Mouse (Mus musculus): ENCODE data around the gene Osbpl9. TPM values are rescaled to one million over a fixed set of nuclear protein-coding genes. Genes with fewer than 3 reads are reported as not detected.

Osbpl9 gene
- not detected in 2 replicates for polyA plus RNA-seq (2012; ENCODE audit: insufficient read depth, insufficient read length, low replicate concordance, missing spikeins)

GRCm38 (mm10) chr4:109201582-109202424 is at the start of gene Osbpl9:
Osbpl9 (minus strand) TSS chr4:109202272.
- Histone ChIP-seq H3K4me1 (ENCODE audit: control insufficient read depth, insufficient read depth, low read length) (0 out of 2 replicates have a peak, but pooled peaks cover 3% of the 10 kb centered on the region), H3K4me3 (ENCODE audit: insufficient read depth, low read depth, low read length) (peak within 1 kb of the TSS; percentile 64), H3K27ac (ENCODE audit: insufficient read depth, low read depth, low read length) (peak within 1 kb of the TSS; percentile 70)
- WGBS: under 1% methylated on average over 59 of the region's 59 CpGs
- TF ChIP-seq CTCF (IDR thresholded peaks at IDR 0.05; ENCODE audit: insufficient read depth, low read depth, low read length) (no peak), POLR2A (IDR thresholded peaks at IDR 0.05; ENCODE audit: insufficient read depth, low read depth, low read length) (peak; percentile 60)

GRCm38 (mm10) chr4:109251605-109252004 is 49.5 kb upstream of the Osbpl9 start:
- Histone ChIP-seq H3K4me1 (ENCODE audit: control insufficient read depth, insufficient read depth, low read length) (no peaks in the 10 kb centered on the region), H3K4me3 (ENCODE audit: insufficient read depth, low read depth, low read length) (no peak overlapping the region), H3K27ac (ENCODE audit: insufficient read depth, low read depth, low read length) (no peak overlapping the region)
- TF ChIP-seq CTCF (IDR thresholded peaks at IDR 0.05; ENCODE audit: insufficient read depth, low read depth, low read length): no peak
- no peak for TF ChIP-seq POLR2A (IDR thresholded peaks at IDR 0.05; ENCODE audit: insufficient read depth, low read depth, low read length)
- WGBS: 44% methylated on average over 3 of the region's 3 CpGs

- Histone ChIP-seq H3K4me1 (ENCODE audit: control insufficient read depth, insufficient read depth, low read length) (no peaks in the 10 kb centered on the region), H3K4me3 (ENCODE audit: insufficient read depth, low read depth, low read length) (no peak overlapping the region), H3K27ac (ENCODE audit: insufficient read depth, low read depth, low read length) (no peak overlapping the region)
- 85% methylated on average over 6 of the region's 6 CpGs for WGBS
- no peak for TF ChIP-seq POLR2A (IDR thresholded peaks at IDR 0.05; ENCODE audit: insufficient read depth, low read depth, low read length)
- TF ChIP-seq CTCF (IDR thresholded peaks at IDR 0.05; ENCODE audit: insufficient read depth, low read depth, low read length): no peak
Observed at GRCm38 (mm10) chr4:109245016-109245620, 43.0 kb upstream of the Osbpl9 start.

- 89% methylated on average over 7 of the region's 7 CpGs for WGBS
- TF ChIP-seq CTCF (IDR thresholded peaks at IDR 0.05; ENCODE audit: insufficient read depth, low read depth, low read length) (no peak), POLR2A (IDR thresholded peaks at IDR 0.05; ENCODE audit: insufficient read depth, low read depth, low read length) (no peak)
Observed at GRCm38 (mm10) chr4:109244506-109244905, 42.4 kb upstream of the Osbpl9 start.

GRCm38 (mm10) chr4:109241934-109242333 is 39.9 kb upstream of the Osbpl9 start:
- H3K4me1 ChIP-seq (ENCODE audit: control insufficient read depth, insufficient read depth, low read length): peaks cover 5% of the 10 kb centered on the region; the same call in 1 of the 2 replicates
- 64% methylated on average over 4 of the region's 4 CpGs for WGBS
- no peak overlapping the region for H3K4me3 ChIP-seq (ENCODE audit: insufficient read depth, low read depth, low read length)
- TF ChIP-seq CTCF (IDR thresholded peaks at IDR 0.05; ENCODE audit: insufficient read depth, low read depth, low read length) (no peak), POLR2A (IDR thresholded peaks at IDR 0.05; ENCODE audit: insufficient read depth, low read depth, low read length) (no peak)
- no peak overlapping the region for H3K27ac ChIP-seq (ENCODE audit: insufficient read depth, low read depth, low read length)

More at GRCm38 (mm10) chr4:109244506-109244905, 42.4 kb upstream of the Osbpl9 start:
- Histone ChIP-seq H3K27ac (ENCODE audit: insufficient read depth, low read depth, low read length) (no peak overlapping the region), H3K4me3 (ENCODE audit: insufficient read depth, low read depth, low read length) (no peak overlapping the region), H3K4me1 (ENCODE audit: control insufficient read depth, insufficient read depth, low read length) (no peaks in the 10 kb centered on the region)

- TF ChIP-seq CTCF (IDR thresholded peaks at IDR 0.05; ENCODE audit: insufficient read depth, low read depth, low read length) (no peak), POLR2A (IDR thresholded peaks at IDR 0.05; ENCODE audit: insufficient read depth, low read depth, low read length) (no peak)
- Histone ChIP-seq H3K4me1 (ENCODE audit: control insufficient read depth, insufficient read depth, low read length) (peaks cover 5% of the 10 kb centered on the region; the same call in 1 of the 2 replicates), H3K4me3 (ENCODE audit: insufficient read depth, low read depth, low read length) (no peak overlapping the region), H3K27ac (ENCODE audit: insufficient read depth, low read depth, low read length) (no peak overlapping the region)
Observed at GRCm38 (mm10) chr4:109241221-109241620, 39.1 kb upstream of the Osbpl9 start.

- no peak for TF ChIP-seq CTCF (IDR thresholded peaks at IDR 0.05; ENCODE audit: insufficient read depth, low read depth, low read length)
- TF ChIP-seq POLR2A (IDR thresholded peaks at IDR 0.05; ENCODE audit: insufficient read depth, low read depth, low read length): no peak
- Histone ChIP-seq H3K27ac (ENCODE audit: insufficient read depth, low read depth, low read length) (no peak overlapping the region), H3K4me3 (ENCODE audit: insufficient read depth, low read depth, low read length) (no peak overlapping the region), H3K4me1 (ENCODE audit: control insufficient read depth, insufficient read depth, low read length) (peaks cover 5% of the 10 kb centered on the region; the same call in 1 of the 2 replicates)
- WGBS: 66% methylated on average over 24 of the region's 24 CpGs
Observed at GRCm38 (mm10) chr4:109238428-109239268, 36.6 kb upstream of the Osbpl9 start.

GRCm38 (mm10) chr4:109236186-109236879 is 34.3 kb upstream of the Osbpl9 start:
- Histone ChIP-seq H3K4me1 (ENCODE audit: control insufficient read depth, insufficient read depth, low read length) (peaks cover 5% of the 10 kb centered on the region; the same call in 1 of the 2 replicates), H3K4me3 (ENCODE audit: insufficient read depth, low read depth, low read length) (no peak overlapping the region), H3K27ac (ENCODE audit: insufficient read depth, low read depth, low read length) (no peak overlapping the region)
- TF ChIP-seq CTCF (IDR thresholded peaks at IDR 0.05; ENCODE audit: insufficient read depth, low read depth, low read length) (no peak), POLR2A (IDR thresholded peaks at IDR 0.05; ENCODE audit: insufficient read depth, low read depth, low read length) (no peak)
- WGBS: 70% methylated on average over 7 of the region's 7 CpGs

Measured in olfactory bulb, adult 2 months (tissue).